Mouse (Mus musculus) megakaryocyte-erythroid progenitor cell, adult 5-6 weeks (primary cell): ENCODE measurements around the gene Sgk1. TPM values are rescaled to one million over a fixed set of nuclear protein-coding genes. Genes with fewer than 3 reads are reported as not detected.
"Not testable (repeated sequence)": the region's sequence is repeated elsewhere in the genome, so short reads cannot be mapped to it uniquely, and the experiment has no call there.

Experiments used
- ATAC-seq: replicated peaks from 2 replicates; pipeline ENCODE4 v1.8.0; 2016; ENCODE audit warnings: mild to moderate bottlenecking, inconsistent platforms; ENCODE audit not compliant: severe bottlenecking, poor library complexity, low FRiP score, low TSS enrichment
- total RNA-seq, 2 experiments: library from RNA; stranded (forward) in 1 of 2; stranded (reverse) in 1 of 2; fragments of 200-1000, 215-1000 nt in 1 of 2; fragments of >200 nt in 1 of 2; fragmentation: Nextera tagmentation in 1 of 2; gene quantifications; 2 replicates each; pipeline ENCODE4 v1.2.3; 2014 to 2017

The Sgk1 gene
- total RNA-seq, 2 experiments from 2014 or later: 8.1 to 9.7 TPM

DNA sequence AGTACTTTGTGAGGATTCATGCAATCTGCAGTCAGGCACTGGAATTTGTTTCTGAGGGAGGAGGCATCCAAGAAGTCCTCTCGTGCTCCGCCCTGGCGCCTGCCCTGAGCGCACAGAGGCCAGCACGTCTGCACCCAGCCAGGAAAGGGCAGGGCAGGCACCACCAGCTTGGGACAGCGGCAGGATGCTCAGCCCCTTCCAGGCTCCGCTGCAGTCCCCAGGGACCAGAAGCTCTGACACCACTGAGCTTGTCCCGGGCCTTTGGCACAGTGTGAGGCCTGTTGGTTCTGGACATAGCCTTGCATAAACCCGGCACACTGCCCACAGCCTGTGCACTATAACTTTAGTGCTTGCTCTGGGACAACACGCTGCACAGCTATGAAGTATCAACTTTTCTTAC is 24.3 kb upstream of the Sgk1 start:
- no peak for ATAC-seq

DNA sequence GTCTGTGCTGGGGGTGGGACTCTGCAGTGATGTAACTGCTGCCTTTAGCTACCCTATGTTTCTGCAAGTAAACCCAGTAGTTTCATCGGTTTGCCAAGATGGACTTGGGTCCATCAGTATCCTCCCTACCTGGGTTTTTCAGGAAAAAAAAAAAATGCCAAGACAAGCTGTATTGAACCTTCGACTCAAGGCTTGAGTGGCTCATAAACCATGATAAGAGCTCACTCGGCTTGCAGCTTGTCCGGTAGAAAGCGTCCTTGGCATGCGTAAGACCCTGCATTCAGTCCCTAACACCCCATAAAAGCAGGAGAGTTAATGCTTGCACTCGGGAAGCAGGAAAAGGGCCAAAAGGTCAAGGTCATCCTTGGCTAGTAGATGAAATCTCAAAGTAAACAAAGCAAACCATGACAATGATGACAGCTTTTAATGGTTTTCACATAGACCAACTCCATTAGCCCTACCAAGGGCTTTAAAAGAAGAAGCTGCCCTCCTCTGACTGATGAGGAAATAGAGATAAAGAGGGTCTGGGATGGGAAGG is 23.5 kb upstream of the Sgk1 start:
- no peak for ATAC-seq

DNA sequence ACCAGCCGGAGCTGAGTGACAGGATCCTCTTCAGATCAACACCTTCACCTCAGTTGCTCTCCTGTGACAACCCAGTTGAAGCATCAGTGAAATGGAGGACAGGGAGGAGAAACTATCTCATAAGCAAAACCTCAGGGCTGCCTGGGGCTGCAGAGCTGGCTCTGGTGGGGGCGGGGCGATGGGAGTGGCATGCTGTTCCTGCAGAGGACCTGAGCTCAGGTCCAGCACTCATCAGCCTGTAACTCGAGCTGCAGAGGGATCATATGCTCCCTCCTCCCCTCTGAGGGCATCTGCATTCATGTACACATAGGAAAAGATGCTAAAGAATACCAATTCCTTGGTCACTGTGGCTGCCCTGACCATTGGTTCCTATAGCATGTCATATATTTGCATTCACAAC is 15.5 kb upstream of the Sgk1 start:
- ATAC-seq: no peak

DNA sequence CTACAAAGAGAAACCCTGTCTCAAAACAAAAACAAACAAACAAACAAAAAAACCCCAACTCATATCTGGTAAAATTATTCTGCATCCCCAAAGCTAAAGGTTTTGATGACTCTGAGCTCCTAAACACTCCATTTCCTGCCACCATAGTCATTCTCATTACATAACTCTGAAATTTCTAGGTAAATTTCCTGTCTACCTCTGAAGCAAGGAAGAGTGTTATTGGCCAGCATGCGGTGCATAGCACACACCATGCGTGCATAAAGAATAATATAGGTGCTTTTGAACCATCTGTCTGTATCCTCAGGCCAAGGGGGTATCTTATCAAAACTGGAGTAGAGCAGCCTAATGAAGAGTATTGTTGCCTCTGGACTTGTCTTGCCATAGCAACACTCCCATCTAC is 13.8 kb upstream of the Sgk1 start:
- no peak for ATAC-seq

DNA sequence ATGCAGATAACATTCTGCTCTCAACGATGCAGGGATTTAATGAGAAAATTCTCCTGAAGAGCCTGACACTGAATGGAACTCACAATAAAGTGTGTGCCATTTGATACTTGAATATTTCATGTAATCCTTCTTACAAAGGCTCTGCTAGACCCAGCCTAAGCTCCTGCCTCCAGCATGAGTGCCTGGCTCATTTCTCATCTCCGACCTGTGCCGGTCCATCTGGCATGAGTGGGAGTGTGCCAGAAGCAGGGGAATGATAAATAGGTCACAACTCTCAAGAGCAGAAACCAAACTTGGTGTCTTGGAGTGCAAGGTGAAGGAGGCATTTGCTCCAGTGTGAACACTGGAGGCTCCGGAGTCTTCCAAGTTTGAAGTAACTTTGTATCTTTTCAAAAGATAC is 13.4 kb upstream of the Sgk1 start:
- no peak for ATAC-seq

DNA sequence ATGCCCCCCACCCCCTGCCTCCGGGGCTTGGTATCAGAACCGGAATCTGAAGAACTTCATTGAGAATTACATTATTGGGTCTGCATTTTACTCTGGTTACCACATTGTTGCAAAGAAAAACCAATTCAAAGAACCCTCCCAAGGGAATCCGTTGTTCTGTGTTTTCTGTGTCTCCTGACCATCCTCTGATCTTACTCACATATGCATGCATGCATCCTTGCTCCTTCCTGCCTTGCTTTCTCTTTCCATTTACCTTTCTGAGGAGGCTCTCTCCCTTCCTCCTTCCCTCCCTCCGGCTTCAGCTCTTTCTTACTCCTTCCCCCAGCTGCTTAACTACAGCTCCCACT is 174 bp upstream of the Sgk1 start:
- ATAC-seq: no peak

DNA sequence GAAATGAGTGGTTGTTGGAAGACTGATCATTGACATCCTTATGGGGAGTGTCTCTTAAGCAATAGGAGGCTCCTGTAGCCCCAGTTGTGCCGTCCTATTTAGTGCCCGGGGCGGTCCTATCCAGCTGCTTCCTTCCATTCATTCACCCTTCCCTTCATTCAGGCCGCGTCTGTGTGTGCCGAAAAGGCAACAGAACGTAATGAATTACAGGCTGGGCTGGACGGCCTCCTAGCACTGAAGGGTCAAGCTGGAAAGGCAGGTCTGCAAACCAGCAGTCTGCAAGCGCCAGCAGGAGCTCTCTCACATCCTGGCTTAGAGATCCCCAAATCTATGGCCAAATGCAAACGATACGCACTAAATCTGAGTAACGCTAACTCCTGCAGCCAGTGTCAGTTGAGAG is 1.6 kb downstream of the Sgk1 start:
- no peak for ATAC-seq

DNA sequence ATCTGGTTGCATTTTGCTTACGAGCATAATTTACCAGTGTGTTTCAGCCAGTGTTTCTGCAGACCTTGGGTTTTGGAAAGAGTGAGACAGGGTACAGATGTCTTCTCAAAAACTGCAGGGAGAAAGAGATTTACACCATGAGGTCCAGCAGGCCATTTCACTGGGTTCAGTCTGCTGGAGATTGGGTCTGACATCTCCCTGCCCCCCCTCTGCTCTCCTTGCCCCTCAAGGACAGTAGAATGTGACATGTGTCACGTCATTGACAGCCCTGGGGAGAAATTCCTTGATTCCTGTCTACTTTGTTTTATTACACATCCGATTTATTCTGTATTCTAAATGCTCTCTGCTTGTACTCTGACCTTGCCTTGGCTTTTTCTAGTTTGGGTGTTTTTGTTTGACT is 2.5 kb downstream of the Sgk1 start:
- ATAC-seq: no peak

DNA sequence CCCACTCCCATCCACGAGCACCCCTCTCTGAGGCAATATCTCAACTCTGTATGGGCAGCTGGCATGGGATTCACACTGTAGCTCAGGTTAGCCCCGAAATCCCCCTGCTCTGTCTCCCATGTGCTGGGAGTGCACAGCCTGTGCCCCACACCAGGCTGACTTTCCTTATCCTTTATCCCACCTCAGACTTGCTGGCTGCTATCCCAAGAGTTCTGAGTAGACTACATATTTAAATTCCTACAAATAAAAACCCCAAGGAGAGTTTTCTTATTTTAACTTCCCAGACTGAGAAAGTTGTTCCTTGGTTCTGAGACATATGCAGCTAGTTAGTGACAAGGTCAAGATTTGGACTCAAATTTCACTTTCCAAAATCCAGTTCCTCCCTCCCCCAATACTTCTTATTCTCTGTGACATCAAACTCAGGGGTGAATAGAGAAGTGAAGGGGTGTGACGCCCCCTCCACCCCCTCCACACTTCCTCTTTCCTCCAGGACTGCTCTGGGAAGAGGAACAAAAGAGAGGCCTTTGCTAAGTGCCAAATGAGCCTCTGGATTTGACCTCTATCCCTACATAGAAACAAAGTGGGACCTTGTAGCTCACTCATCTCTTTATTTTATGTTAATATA is 7.3 kb downstream of the Sgk1 start:
- ATAC-seq: no peak

DNA sequence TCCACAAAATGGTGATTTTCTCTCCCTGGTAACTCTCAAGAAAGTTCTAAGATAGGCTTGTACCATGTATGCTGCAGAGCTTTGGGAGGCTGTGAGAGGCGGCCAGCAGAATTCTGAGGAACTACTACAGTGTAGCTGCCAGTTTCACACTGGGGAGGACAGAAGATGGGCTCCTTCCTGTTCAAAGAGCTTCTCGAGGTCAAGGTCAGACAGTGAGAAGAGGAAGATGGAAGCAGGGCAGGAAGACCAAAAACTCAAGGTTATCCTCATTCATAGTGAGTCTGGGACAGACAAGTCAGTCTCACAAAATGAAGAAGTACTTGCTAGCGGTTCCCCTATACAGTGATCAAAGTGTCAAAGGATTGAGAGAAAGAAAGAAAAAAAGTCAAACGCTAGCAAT is 8.3 kb downstream of the Sgk1 start:
- ATAC-seq: no peak

DNA sequence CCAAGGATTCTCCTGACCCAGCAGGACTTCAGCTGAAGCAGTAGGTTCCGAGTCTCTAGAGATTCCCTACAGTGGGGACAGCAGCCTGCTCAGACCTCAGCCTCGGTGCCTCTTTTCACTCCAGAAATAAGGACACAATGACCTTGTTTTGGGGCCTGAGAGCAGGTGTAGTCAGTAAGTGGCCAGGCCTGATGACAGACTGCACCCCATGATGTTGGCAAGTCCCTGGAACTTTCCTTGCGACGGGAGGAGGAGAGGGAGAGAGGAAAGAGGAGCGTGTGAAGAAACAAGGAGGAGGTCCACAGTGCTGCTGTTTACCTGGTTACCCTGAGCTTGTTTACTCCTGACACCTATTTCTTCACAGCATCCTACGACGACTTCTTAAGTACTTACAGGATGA is 9.5 kb downstream of the Sgk1 start:
- ATAC-seq: no peak

DNA sequence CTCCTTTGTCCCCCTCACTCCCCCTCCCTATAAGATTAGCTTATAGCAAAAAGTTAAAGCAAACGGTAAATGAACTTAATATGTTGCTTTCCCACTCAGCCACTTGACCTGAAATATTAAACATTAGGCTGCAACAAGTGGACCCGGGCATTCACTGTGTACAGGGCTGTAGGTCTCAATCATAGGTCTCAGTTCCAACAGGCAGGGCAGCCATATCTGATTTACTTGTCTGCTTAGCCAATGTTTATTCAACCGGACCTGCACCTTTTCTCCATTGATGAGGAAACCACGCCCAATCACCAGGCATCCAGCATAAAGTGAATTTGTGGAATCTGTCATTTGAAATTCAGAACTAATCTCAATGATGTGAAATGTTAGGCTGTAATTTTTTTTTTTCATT is 10.1 kb downstream of the Sgk1 start:
- no peak for ATAC-seq

DNA sequence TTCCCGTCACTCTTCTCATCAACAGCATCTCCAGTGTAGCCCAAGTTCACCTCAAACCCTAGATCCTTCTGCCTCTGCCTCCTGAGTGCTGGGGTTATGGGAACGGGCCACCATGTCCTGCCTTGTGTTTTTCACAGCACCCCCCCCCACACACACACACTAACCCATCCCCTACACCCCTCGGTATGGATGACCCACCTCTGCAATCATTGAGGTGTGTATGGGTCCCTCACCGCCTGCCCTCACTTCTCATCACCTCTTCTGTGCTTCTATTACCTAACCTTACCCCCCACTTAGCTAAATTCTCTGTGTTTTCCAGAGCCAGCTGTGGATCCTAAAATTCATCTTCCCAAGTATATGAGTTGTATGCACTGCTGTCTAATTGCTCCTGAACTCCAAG is 16.4 kb downstream of the Sgk1 start:
- no peak for ATAC-seq

DNA sequence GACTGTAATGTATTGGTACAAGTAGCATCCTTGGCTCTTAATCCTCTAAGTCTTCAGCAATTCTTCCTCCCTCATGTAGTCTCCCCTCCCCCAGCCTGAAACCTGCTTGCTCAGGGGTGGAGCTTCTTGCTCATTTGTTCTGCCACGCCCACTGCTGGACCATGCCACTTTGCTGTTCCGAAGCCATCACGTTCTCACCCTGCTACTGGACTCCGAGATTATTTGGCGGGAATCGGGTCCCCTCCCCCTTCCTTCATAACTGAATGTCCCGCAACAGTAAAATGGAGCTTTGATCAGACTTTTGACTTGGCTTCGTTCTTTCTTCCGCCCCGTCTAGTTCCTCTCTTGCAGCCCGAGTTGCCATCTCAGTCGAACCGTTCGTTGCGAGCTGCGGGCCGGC is 16.9 kb downstream of the Sgk1 start:
- ATAC-seq: not testable (repeated sequence)

DNA sequence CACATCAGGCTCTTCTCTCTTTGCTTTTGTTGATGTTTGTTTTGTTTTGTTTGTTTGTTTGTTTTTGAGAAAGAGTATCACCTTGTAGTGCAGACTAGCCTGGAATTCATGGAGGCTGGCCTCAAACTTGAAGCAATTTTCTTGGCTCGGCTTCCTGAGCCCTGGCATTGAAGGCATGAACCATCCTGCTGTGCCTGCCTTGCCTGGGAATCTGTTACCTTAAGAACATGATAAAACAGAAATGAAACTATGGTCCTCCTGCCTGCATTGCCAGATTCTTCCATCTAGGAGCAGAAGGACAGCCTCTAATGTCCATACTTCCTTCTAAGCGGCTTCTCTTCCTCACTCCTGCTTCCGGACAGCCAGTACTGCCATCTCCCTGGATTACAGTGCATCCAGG is 17.4 kb downstream of the Sgk1 start:
- no peak for ATAC-seq

DNA sequence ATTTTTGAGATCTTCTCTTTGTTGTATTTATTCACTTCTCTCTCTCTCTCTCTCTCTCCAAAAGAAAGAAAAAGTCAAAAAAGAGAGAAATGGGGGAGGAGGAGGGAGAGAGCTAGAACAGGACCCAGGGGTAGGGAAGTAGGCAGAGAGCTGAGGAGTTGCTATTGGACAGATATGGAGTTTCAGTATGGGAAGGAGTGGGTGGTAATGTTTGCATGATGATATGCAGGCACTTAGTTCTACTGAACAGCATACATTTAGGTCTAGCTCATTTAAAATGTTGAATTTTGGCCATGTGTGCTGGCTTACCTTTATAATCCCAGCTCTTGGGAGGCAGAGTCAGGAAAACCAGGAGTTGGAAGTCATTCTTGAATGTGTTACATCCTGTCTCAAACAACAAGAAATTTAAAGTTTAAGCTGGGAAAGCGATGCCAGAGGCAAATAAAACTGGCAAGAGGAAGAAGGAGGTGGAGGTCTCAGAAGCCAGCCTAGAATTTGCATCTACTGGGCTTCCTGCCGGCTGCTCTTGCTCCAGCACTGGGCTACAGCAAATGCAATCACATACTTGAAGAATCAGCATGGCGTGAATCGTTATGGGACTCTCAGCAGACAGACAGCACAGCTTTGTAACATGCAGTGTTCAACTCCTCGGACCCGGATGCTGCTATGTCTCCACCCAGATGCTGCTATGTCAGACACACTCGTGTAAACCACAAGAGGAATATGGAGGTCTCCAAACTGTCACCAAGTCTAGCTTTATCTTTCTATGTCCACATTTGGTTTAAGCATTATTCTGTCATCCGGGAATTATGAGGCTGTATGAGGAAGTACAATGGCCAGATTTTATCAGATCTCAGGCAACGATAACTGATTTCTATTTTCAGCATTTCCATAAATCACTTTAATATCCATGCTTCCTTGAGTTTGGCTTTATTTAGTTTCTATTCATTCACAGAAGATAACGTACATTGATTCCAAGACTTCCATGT is 20.5 kb downstream of the Sgk1 start:
- ATAC-seq: no peak

DNA sequence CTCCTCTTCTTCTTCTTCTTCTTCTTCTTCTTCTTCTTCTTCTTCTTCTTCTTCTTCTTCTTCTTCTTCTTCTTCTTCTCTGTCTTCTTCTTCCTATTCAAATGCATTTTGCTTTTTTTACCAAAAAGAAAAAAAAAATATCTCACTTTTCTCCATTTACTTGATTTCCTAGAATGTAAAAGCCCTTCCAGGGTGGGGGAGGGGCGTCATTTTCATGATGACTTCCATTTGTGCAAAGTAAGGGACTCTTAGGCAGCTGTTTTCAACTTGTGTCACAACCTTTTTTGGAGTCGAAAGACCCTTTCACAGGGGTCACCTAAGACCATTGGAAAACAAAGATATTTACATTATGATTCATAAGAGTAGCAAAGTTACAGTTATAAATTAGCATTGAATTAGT is 22.2 kb downstream of the Sgk1 start:
- ATAC-seq: no peak

DNA sequence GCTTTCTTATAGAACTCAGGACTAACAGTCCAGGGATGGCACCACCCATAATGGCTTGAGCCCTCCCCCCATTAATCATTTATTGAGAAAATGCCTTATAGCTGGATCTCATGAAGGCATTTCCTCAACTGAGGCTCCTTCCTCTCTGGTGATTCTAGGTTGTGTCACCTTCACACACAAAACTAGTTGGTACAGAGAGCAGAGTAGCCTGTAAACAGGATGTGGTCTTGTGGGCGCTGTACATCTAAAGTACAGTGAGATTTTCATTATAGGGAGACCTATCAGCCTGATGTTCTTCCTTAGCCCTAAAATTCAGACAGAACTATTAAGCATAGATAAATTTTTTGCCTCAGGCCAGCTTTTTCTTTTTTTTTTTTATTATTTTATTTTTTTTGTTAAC is 23.6 kb downstream of the Sgk1 start:
- no peak for ATAC-seq

DNA sequence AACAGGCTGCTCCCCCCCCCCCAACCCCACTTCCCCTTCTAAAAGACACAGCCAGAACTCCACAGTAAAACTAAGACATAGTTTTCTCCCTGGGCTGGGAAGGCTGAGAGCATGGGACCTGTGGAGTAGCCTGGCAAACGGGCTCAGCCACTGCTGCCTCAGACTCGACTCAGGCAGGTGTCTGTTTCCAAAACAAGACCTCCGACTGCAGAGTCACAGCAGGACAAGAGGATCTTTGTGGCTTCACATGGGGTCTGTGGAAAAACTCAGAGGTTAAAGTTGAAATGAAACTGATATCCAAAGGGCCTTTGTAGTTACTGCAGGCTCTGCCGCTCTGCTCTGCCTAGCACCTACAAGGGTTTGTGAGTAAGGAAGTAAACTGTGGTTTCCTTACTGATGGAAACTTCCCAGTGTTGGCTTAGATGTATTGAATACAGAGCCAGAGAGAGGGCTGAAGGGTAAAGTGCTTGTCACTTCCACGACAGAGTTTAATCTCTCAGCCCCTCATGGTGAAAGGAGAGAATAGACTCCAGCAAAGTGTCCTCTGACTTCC is 25.0 kb downstream of the Sgk1 start:
- no peak for ATAC-seq

DNA sequence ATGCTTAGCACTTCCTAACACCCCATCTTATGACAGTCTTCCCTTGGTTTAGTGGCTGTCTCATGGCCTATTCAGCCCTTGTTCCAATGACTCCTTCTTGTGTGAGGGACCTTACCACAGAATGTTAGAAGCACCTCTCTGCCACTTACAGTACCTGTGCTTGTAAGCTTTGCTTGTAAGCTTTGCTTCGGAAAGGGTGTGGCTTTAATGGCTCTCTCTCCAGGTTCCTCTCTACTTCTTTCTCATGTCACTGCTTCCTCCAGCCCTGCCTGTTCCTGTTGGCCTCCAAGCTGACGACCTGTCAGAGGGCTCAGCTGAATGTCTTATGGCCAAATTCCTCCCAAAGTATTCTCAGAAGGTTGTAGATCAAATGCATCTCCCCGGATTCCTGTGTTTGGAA is 25.8 kb downstream of the Sgk1 start:
- no peak for ATAC-seq

DNA sequence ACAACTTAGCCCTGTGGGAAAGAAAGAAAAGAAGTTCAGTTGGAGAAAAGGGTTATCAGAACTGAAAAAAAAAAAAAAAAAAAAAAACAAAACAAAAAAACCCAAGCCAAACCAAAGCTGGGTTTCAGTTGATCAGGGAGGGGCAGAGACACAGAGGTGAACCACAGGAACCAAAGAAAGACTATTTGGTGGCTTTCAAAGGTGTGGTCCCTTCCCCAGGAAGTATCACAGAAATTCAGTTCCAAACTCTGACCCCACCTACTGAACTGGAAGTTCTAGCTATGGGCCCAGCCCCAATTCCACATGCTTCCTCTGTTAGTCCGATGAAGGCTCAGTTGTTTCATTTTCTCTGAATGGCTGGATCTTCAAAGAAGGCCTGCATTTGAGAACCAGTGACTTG is 26.7 kb downstream of the Sgk1 start:
- no peak for ATAC-seq
